Mouse (Mus musculus) stomach, postnatal 0 days (tissue): Measurements from ENCODE around the gene Brd1.

Experiments used
- CTCF ChIP-seq: IDR thresholded peaks from 2 replicates; pipeline ENCODE4 v1.5.1; 2016; ENCODE audit warnings: antibody characterized with exemption, low read depth, mild to moderate bottlenecking, moderate library complexity
- EP300 ChIP-seq: optimal IDR thresholded peaks from 2 replicates; pipeline ENCODE3; 2016; ENCODE audit warnings: antibody characterized with exemption

- no peak for TF ChIP-seq CTCF
- no peak for TF ChIP-seq EP300
These were observed 9.0 kb downstream of the Brd1 start for GRCm38 (mm10) chr15:88725036-88725435.
